Mouse (Mus musculus): ENCODE results near the gene Tbc1d10c.

Gene Tbc1d10c

GRCm38 (mm10) chr19:4162646-4163542, 28.2 kb downstream of the Tbc1d10c start, which contains the start of gene Rps6kb2:
Rps6kb2 (minus strand) TSS chr19:4163354.
- peak; percentile 95 to 96 for DNase-seq (ENCODE audit: low spot score in 2 of 2)

DNA sequence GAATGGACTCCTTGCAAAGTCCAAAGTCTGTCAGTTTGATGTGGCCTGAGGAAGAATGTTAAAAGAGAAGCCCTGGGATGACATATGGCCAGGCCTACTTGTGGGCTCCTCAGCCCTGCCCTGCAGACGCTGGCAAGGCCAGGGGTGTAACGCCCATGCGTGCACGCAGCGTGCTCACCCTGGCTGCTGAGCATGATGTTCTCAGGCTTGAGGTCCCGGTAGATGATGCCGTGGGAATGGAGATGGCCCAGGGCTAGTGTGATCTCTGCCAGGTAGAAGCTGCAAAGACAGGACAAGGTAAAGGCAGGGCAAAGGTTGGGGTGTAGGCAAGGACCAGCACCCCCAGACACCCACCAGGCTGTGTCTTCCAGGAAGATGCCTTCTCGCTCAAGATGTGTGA, 32.0 kb downstream of the Tbc1d10c start:
- DNase-seq (ENCODE audit: low spot score in 2 of 2) = no peak

- no peak for DNase-seq (ENCODE audit: low spot score in 2 of 2)
These were observed 34.3 kb downstream of the Tbc1d10c start for GRCm38 (mm10) chr19:4156771-4157170.

GRCm38 (mm10) chr19:4156073-4156579, 35.0 kb downstream of the Tbc1d10c start:
- DNase-seq (ENCODE audit: low spot score in 2 of 2) = no peak

GRCm38 (mm10) chr19:4155223-4156072, 35.6 kb downstream of the Tbc1d10c start:
- DNase-seq (ENCODE audit: low spot score in 2 of 2) = no peak

GRCm38 (mm10) chr19:4154437-4155222, 36.5 kb downstream of the Tbc1d10c start:
- no peak for DNase-seq (ENCODE audit: low spot score in 2 of 2)

DNA sequence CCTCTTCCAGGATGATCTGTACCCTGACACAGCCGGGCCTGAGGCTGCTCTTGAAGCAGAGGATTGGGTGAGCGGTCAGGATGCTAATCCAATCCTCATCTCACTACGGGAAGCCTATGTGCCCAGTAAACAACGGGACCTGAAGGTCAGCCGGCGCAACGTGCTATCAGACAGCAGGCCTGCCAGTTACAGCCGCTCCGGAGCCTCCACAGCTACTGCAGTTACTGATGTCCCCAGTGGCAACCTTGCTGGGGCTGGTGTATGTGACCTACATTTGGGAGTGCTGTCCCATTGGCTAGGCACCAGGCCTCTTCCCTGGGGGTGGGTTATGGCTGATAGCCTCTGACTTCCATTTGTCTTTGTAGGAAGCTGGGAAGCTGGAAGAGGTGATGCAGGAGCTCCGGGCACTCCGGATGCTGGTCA, 37.8 kb downstream of the Tbc1d10c start, which contains the start of gene Ptprcap:
TSS of gene Ptprcap (plus strand) at position 373 of the 423 bp plus-strand sequence.
- no peak for DNase-seq (ENCODE audit: low spot score in 2 of 2)

GRCm38 (mm10) chr19:4152445-4153231, 38.4 kb downstream of the Tbc1d10c start:
- no peak for DNase-seq (ENCODE audit: low spot score in 2 of 2)

- DNase-seq (ENCODE audit: low spot score in 2 of 2) = no peak
These were observed 39.2 kb downstream of the Tbc1d10c start for GRCm38 (mm10) chr19:4151898-4152297.

DNA sequence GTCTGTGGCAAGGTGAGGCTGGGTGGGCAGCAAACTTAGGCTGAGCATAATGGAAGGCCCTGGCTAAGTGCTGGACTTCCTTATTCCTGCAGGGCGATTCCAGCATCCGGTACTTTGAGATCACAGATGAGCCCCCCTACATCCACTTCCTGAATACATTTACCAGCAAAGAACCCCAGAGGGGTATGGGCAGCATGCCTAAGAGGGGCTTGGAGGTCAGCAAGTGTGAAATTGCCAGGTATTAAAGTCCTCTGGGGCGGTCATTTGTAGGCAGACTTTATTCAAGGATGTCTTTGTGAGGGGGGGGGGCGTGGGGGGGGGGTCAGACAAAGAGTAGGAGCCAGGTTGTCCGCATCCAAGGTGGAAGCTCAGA, 39.6 kb downstream of the Tbc1d10c start:
- no peak for DNase-seq (ENCODE audit: low spot score in 2 of 2)

- no peak for DNase-seq (ENCODE audit: low spot score in 2 of 2)
These were observed 40.3 kb downstream of the Tbc1d10c start for GRCm38 (mm10) chr19:4150567-4151487.

- no peak for DNase-seq (ENCODE audit: low spot score in 2 of 2)
These were observed 41.2 kb downstream of the Tbc1d10c start for GRCm38 (mm10) chr19:4149764-4150461.

- DNase-seq (ENCODE audit: low spot score in 2 of 2) = no peak
These were observed 41.8 kb downstream of the Tbc1d10c start for GRCm38 (mm10) chr19:4149283-4149682.

GRCm38 (mm10) chr19:4148819-4149218, 42.3 kb downstream of the Tbc1d10c start:
- DNase-seq (ENCODE audit: low spot score in 2 of 2) = no peak

DNA sequence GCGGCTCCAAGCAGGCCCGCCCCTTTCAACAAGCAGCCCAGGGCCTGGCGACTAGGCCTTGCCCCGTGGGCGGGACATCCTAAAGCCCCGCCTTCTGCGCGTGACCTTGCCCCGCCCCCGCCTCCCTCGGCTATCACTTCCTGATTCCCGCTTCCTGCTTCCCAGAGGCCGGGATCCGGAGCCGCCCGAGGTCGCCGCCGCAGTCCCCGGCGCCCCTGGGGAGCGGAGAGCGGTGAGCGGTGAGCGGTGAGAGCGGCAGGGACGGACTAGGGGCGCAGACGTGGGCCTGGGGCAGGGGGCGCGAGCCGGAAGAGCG, 42.6 kb downstream of the Tbc1d10c start, which contains the start of gene Coro1b:
TSS of gene Coro1b (plus strand) at position 129 of the 316 bp plus-strand sequence.
- DNase-seq (ENCODE audit: low spot score in 2 of 2) = peak; percentile 88 to 94

DNA sequence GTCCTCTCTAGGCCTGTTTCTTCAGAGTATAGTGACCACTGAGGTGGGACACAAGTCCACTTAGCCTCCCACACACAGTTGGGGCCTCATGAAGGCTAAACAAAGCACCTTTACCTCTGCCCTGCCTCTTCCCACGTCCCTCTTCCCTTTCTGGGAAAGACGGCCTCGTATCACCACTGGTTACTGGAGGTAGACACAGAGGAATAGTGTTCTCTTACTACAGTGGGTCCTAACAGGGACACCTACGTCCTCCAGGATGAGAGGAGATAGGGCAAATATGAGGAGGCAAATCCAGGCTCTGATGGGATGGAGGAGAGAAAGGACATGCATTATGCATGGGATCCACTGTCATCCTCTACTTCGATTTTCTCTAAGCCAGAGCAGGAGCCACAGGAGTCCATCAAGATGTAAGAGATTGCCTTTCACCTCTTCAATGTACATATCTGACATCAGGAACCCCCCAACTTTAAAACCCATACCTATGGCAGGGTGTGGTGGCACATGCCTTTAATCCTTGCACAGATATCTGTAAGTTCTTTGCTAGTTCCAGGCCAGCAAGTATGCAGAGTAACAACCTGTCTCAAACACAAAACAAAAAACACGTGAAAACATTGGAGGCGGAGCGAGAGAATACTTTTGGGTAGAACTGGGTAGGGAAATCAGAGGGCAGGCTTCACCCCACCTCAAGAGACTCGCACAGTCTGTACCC, 43.1 kb downstream of the Tbc1d10c start:
- no peak for DNase-seq (ENCODE audit: low spot score in 2 of 2)

GRCm38 (mm10) chr19:4147022-4147405, 44.1 kb downstream of the Tbc1d10c start:
- DNase-seq (ENCODE audit: low spot score in 2 of 2) = no peak

GRCm38 (mm10) chr19:4146366-4147021, 44.6 kb downstream of the Tbc1d10c start:
- no peak for DNase-seq (ENCODE audit: low spot score in 2 of 2)
